Mouse (Mus musculus): ENCODE measurements around the gene Fndc9. TPM values are rescaled to one million over a fixed set of nuclear protein-coding genes. Genes with fewer than 3 reads are reported as not detected.

Fndc9 gene
- total RNA-seq, 1 experiment from 2014 or later, result not detected

DNA sequence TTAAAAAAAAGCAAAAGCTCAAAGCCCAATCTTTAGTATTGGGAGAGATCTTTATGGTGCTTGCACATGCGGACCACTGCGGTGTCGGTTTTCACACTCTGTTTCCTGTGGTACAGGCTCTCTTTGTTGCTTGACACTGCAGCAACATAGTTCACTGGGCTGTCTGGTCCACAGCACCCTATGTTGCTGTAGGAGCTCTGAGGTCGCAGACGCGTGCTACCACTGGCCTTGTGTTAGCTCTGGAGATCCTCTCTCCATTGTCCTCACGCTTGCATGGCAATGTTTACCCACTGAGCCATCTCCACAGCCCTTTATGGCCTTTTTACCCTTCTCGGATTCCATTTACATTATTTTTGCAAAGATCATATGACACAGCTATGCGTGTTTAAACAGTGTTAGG lies 34.1 kb downstream of the Fndc9 start:
- no peak for ATAC-seq (replicated peaks; ENCODE audit: insufficient number of reproducible peaks, low FRiP score, low TSS enrichment, poor library complexity, severe bottlenecking)

DNA sequence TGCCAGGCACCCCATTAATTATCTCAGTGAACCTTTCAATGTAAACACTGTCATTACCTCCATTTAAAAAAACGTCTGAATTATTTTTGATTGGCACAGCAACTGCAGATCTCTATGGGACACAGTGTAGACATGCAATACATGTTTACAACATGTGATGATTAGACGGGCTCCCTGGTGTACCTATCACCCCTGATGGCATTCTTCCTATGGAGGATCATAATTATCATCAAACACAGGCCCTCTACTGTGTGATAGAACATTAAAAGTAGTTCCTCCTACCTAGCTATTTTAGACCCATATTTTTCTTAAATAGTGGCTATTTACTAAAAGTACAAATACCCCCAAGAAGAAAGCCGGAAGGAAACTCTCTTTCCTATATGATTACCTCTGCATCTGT lies 34.6 kb downstream of the Fndc9 start:
- ATAC-seq (replicated peaks; ENCODE audit: insufficient number of reproducible peaks, low FRiP score, low TSS enrichment, poor library complexity, severe bottlenecking), result no peak

GRCm38 (mm10) chr11:46272058-46272681 lies 36.8 kb downstream of the Fndc9 start:
- ATAC-seq (replicated peaks; ENCODE audit: insufficient number of reproducible peaks, low FRiP score, low TSS enrichment, poor library complexity, severe bottlenecking), result no peak

- ATAC-seq (replicated peaks; ENCODE audit: insufficient number of reproducible peaks, low FRiP score, low TSS enrichment, poor library complexity, severe bottlenecking), result no peak
These were observed 38.6 kb downstream of the Fndc9 start for GRCm38 (mm10) chr11:46273969-46274368.

DNA sequence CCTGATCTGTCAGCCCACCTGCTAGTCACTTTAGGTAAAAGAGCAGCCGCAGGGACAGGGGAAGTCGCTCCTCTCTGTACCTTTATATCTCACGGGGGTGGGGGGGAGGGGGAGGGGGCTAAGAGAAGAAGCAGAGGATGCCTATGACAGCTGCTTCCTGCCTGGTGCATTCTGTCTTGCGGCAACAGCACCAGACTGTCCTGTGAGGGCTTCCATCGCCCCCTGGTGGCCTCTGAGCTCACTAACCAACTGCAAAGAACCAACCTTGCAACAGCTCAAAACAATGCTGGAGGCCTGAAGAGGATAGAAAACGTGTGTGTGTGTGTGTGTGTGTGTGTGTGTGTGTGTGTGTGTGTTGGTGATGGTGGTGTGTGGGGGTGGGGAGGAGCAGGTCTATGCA lies 40.0 kb downstream of the Fndc9 start:
- peak; percentile 63 for ATAC-seq (replicated peaks; ENCODE audit: insufficient number of reproducible peaks, low FRiP score, low TSS enrichment, poor library complexity, severe bottlenecking)

- no peak for ATAC-seq (replicated peaks; ENCODE audit: insufficient number of reproducible peaks, low FRiP score, low TSS enrichment, poor library complexity, severe bottlenecking)
These were observed 40.8 kb downstream of the Fndc9 start for GRCm38 (mm10) chr11:46276168-46276567.

DNA sequence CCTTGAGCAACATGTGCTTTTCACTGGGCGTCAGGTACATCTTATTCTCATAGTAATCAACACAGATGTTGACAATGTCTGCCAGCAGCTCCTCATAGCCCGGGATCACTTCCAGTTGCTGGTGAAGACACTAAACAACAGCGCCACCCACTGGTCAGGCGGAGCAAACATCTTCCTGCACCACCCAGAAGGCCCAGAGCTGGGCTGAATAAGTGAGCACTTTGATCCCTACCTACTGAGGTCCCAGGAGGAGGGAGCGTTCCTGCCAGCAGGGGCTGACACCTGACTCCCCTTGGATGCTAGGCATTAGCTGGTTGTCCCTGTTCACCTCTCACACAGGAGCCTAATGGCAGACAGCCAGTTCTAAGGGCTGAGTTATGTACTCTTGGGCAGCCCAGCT lies 41.4 kb downstream of the Fndc9 start:
- ATAC-seq (replicated peaks; ENCODE audit: insufficient number of reproducible peaks, low FRiP score, low TSS enrichment, poor library complexity, severe bottlenecking), result 0 out of 2 replicates have a peak, but pooled peaks have one; percentile 19

GRCm38 (mm10) chr11:46278140-46278539 lies 42.8 kb downstream of the Fndc9 start:
- no peak for ATAC-seq (replicated peaks; ENCODE audit: insufficient number of reproducible peaks, low FRiP score, low TSS enrichment, poor library complexity, severe bottlenecking)

GRCm38 (mm10) chr11:46278709-46279108 lies 43.4 kb downstream of the Fndc9 start:
- no peak for ATAC-seq (replicated peaks; ENCODE audit: insufficient number of reproducible peaks, low FRiP score, low TSS enrichment, poor library complexity, severe bottlenecking)

DNA sequence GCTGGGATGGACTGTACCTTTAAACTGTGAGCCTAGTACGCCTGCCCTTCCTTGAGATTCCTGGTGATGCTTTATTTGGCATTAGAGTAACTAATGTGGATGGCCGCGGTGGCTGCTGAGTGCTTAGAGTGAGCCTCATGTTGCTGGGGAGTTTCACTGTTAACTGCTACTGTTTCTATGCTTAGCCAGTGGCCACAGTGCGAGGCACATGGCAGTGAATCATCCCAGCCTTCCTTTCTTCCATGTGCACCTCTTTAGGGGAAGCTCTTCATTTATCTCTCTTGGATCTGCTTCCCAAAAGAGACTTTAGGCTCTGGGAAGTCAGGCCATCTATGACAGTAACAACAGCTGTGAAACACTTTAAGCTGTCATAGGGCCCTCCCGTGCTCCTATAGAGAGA lies 47.3 kb downstream of the Fndc9 start:
- no peak for ATAC-seq (replicated peaks; ENCODE audit: insufficient number of reproducible peaks, low FRiP score, low TSS enrichment, poor library complexity, severe bottlenecking)

- ATAC-seq (replicated peaks; ENCODE audit: insufficient number of reproducible peaks, low FRiP score, low TSS enrichment, poor library complexity, severe bottlenecking), result no peak
These were observed 48.5 kb downstream of the Fndc9 start for GRCm38 (mm10) chr11:46283800-46284199.

DNA sequence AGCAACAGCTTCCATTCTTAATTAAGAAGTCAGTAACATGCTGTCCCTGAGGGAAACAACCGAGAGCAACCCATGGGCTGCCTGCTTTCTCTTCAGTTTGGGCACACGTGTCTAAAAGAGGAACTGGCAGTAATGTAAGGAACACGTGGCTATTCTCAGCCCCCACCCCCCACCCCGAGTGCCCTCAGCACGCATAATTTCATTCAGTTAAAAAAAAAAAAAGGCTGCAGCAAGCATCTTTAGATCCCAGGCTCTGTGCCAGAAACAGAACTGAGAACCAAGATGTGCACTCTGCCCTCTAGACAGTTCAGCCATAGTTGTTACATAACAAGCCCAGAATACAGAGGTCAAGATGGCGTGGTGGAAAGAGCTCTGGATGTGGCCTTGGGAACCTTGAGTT lies 51.5 kb downstream of the Fndc9 start:
- peak; percentile 67 for ATAC-seq (replicated peaks; ENCODE audit: insufficient number of reproducible peaks, low FRiP score, low TSS enrichment, poor library complexity, severe bottlenecking)

DNA sequence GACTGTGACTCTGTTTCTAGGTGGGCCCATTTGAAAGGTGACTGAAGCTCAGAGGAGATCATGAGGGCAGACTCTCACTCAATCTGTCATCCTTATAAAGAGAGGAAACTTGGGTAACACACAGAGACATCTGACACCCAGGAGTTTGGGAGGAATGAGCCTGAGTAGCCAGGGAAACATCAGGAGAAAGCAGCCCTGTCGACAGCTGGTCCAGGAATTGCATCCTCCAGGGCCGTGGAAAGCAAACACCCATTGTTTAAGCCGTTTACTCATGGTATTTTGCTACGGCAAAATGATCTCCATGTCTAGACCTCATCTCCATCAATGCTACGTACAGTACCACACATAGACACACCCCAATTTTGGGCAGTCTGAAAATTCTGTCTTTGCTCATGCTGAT lies 52.8 kb downstream of the Fndc9 start:
- ATAC-seq (replicated peaks; ENCODE audit: insufficient number of reproducible peaks, low FRiP score, low TSS enrichment, poor library complexity, severe bottlenecking), result no peak

- ATAC-seq (replicated peaks; ENCODE audit: insufficient number of reproducible peaks, low FRiP score, low TSS enrichment, poor library complexity, severe bottlenecking), result no peak
These were observed 53.7 kb downstream of the Fndc9 start for GRCm38 (mm10) chr11:46289022-46289421.

Other genes with a start within 250 kb of the Fndc9 start
- gene Gm12166, start 183.2 kb upstream of the Fndc9 start, total RNA-seq (2017), result 7.1 to 33.7 TPM (median 17.4 TPM) in 3 replicates
- gene Adam19, start 179.5 kb upstream of the Fndc9 start, total RNA-seq (2017), result 7.8 to 13.7 TPM (median 10.7 TPM) in 3 replicates
- gene Nipal4, start 69.0 kb upstream of the Fndc9 start, total RNA-seq (2017), result not detected in 3 replicates
- gene Cyfip2, start 77.3 kb downstream of the Fndc9 start, total RNA-seq (2017), result 120 to 188 TPM (median 136 TPM) in 3 replicates
- gene Itk, start 154.0 kb downstream of the Fndc9 start, total RNA-seq (2017), result 25.2 to 61.1 TPM (median 26.8 TPM) in 3 replicates
- gene Fam71b, start 161.0 kb downstream of the Fndc9 start, total RNA-seq (2017), result not detected in 3 replicates
- gene Med7, start 201.4 kb downstream of the Fndc9 start, total RNA-seq (2017), result 43.8 to 58.3 TPM (median 56.8 TPM) in 3 replicates
- gene Havcr2, start 219.4 kb downstream of the Fndc9 start, total RNA-seq (2017), result 111 to 182 TPM (median 181 TPM) in 3 replicates

All from monocyte, adult 5-6 weeks (primary cell).